Mouse (Mus musculus) MEL (cell line): ENCODE results near the gene Sobp. TPM values are rescaled to one million over a fixed set of nuclear protein-coding genes. Genes with fewer than 3 reads are reported as not detected.

Source experiments
- DNase-seq: peaks from one replicate; pipeline ENCODE4 v3.0.0; 2011; ENCODE audit warnings: low read depth, low spot score
- H3K27ac ChIP-seq: 2 replicates; pipeline ENCODE4 v1.5.1; 2012; ENCODE audit warnings: low read depth, mild to moderate bottlenecking, control low read depth, low read length, moderate library complexity; ENCODE audit not compliant: control insufficient read depth
- H3K27me3 ChIP-seq, 2 experiments: fragments of 150-350 bp in 1 of 2; sonication (generic) in 1 of 2; 2 replicates each; pipeline ENCODE4 v1.6.1; 2012; ENCODE audit warnings: low read length in 2 of 2, mild to moderate bottlenecking in 2 of 2, improper control_type of control experiment in 1 of 2, moderate library complexity in 1 of 2; ENCODE audit not compliant: insufficient read depth in 2 of 2, control insufficient read depth in 1 of 2
- H3K36me3 ChIP-seq, 2 experiments: 2 replicates each; pipeline ENCODE4 v1.6.1; 2012 to 2014; ENCODE audit warnings: low read length in 2 of 2, improper control_type of control experiment in 1 of 2, inconsistent platforms in 1 of 2, mild to moderate bottlenecking in 1 of 2; ENCODE audit not compliant: insufficient read depth in 2 of 2, control insufficient read depth in 1 of 2
- H3K4me1 ChIP-seq, 2 experiments: fragments of 150-350 bp in 1 of 2; sonication (generic) in 1 of 2; 2 replicates each; pipeline ENCODE4 v1.6.1; 2012; ENCODE audit warnings: low read length in 2 of 2, improper control_type of control experiment in 1 of 2, mild to moderate bottlenecking in 1 of 2; ENCODE audit not compliant: insufficient read depth in 2 of 2, control insufficient read depth in 1 of 2
- H3K4me3 ChIP-seq, 2 experiments: fragments of 150-350 bp in 1 of 2; sonication (generic) in 1 of 2; 2 replicates each; pipeline ENCODE4 v1.5.1; 2012; ENCODE audit warnings: low read depth in 2 of 2, low read length in 2 of 2, mild to moderate bottlenecking in 2 of 2, moderate library complexity in 2 of 2, control low read depth in 1 of 2, improper control_type of control experiment in 1 of 2; ENCODE audit not compliant: control insufficient read depth in 1 of 2, insufficient read depth in 1 of 2
- H3K79me2 ChIP-seq: 2 replicates; pipeline ENCODE4 v1.6.1; 2012; ENCODE audit warnings: mild to moderate bottlenecking, low read length, moderate library complexity; ENCODE audit not compliant: control insufficient read depth, poor library complexity, insufficient read depth
- H3K9ac ChIP-seq: 2 replicates; pipeline ENCODE4 v1.6.1; 2012; ENCODE audit warnings: low read depth, mild to moderate bottlenecking, control low read depth, low read length, moderate library complexity; ENCODE audit not compliant: control insufficient read depth, poor library complexity, severe bottlenecking
- H3K9me3 ChIP-seq: fragments of 150-350 bp; sonication (generic); replicated peaks from 2 replicates; pipeline ENCODE4 v1.6.1; 2012; ENCODE audit warnings: mild to moderate bottlenecking, low read length, improper control_type of control experiment, moderate library complexity; ENCODE audit not compliant: insufficient read depth
- CHD1 ChIP-seq: IDR thresholded peaks from 2 replicates; pipeline ENCODE4 v1.6.1; 2012; ENCODE audit warnings: low read depth, mild to moderate bottlenecking, inconsistent platforms, low read length, improper control_type of control experiment
- CHD2 ChIP-seq: IDR thresholded peaks from 2 replicates; pipeline ENCODE4 v1.6.1; 2011; ENCODE audit warnings: low read length, improper control_type of control experiment
- CTCF ChIP-seq, 3 experiments: IDR thresholded peaks in 2 of 3; conservative IDR thresholded peaks in 1 of 3; 2 replicates each; pipeline ENCODE4 v1.5.1; 2011 to 2012; ENCODE audit warnings: low read length in 3 of 3, low read depth in 2 of 3, mild to moderate bottlenecking in 2 of 3, improper control_type of control experiment in 1 of 3, inconsistent platforms in 1 of 3, mixed read lengths in 1 of 3, moderate library complexity in 1 of 3; ENCODE audit not compliant: control insufficient read depth in 1 of 3, insufficient read depth in 1 of 3, poor library complexity in 1 of 3, severe bottlenecking in 1 of 3
- ELF1 ChIP-seq: IDR thresholded peaks from 2 replicates; pipeline ENCODE4 v1.6.1; 2014; ENCODE audit warnings: low read depth, mild to moderate bottlenecking, inconsistent platforms, low read length, improper control_type of control experiment, moderate library complexity
- ETS1 ChIP-seq: IDR thresholded peaks from 2 replicates; pipeline ENCODE4 v1.6.1; 2012; ENCODE audit warnings: low read depth, mild to moderate bottlenecking, inconsistent platforms, low read length, improper control_type of control experiment, moderate library complexity
- GABPA ChIP-seq: IDR thresholded peaks from 2 replicates; pipeline ENCODE4 v1.6.1; 2012; ENCODE audit warnings: low read depth, mild to moderate bottlenecking, inconsistent platforms, low read length, improper control_type of control experiment, moderate library complexity
- KAT2A ChIP-seq: conservative IDR thresholded peaks from 2 replicates; pipeline ENCODE4 v1.6.1; 2012; ENCODE audit warnings: low read depth, low read length, improper control_type of control experiment, inconsistent platforms
- MAFK ChIP-seq: IDR thresholded peaks from 2 replicates; pipeline ENCODE4 v1.6.1; 2011; ENCODE audit warnings: low read depth, mild to moderate bottlenecking, low read length, improper control_type of control experiment, borderline replicate concordance
- MAX ChIP-seq: IDR thresholded peaks from 2 replicates; pipeline ENCODE4 v1.6.1; 2011; ENCODE audit warnings: low read length, improper control_type of control experiment
- MEF2A ChIP-seq: IDR thresholded peaks from 2 replicates; pipeline ENCODE4 v1.6.1; 2014; ENCODE audit warnings: low read depth, mild to moderate bottlenecking, inconsistent platforms, low read length, improper control_type of control experiment; ENCODE audit not compliant: poor library complexity, insufficient replicate concordance, severe bottlenecking; ENCODE audit errors: extremely low read depth
- MXI1 ChIP-seq: IDR thresholded peaks from 2 replicates; pipeline ENCODE4 v1.6.1; 2011; ENCODE audit warnings: mild to moderate bottlenecking, low read depth, low read length, improper control_type of control experiment
- MYB ChIP-seq: IDR thresholded peaks from 2 replicates; pipeline ENCODE4 v1.6.1; 2011; ENCODE audit warnings: mild to moderate bottlenecking, low read depth, low read length, improper control_type of control experiment
- NELFE ChIP-seq: IDR thresholded peaks from 2 replicates; pipeline ENCODE4 v1.6.1; 2011; ENCODE audit warnings: low read depth, low read length, improper control_type of control experiment
- POLR2AphosphoS5 ChIP-seq: IDR thresholded peaks from 2 replicates; pipeline ENCODE4 v1.6.1; 2012; ENCODE audit warnings: low read depth, borderline replicate concordance, mild to moderate bottlenecking, inconsistent platforms, low read length, moderate library complexity, mixed read lengths
- TCF12 ChIP-seq: IDR thresholded peaks from 2 replicates; pipeline ENCODE4 v1.6.1; 2014; ENCODE audit warnings: low read depth, mild to moderate bottlenecking, inconsistent platforms, low read length, improper control_type of control experiment, moderate library complexity
- USF1 ChIP-seq: IDR thresholded peaks from 2 replicates; pipeline ENCODE4 v1.6.1; 2014; ENCODE audit warnings: low read depth, mild to moderate bottlenecking, inconsistent platforms, low read length, improper control_type of control experiment, moderate library complexity
- ZC3H11A ChIP-seq: IDR thresholded peaks from 2 replicates; pipeline ENCODE4 v1.6.1; 2012; ENCODE audit warnings: low read depth, mild to moderate bottlenecking, inconsistent platforms, low read length, improper control_type of control experiment
- ZMIZ1 ChIP-seq: IDR thresholded peaks from 2 replicates; pipeline ENCODE4 v1.6.1; 2012; ENCODE audit warnings: low read depth, mild to moderate bottlenecking, inconsistent platforms, low read length, improper control_type of control experiment, moderate library complexity
- polyA plus RNA-seq, 2 experiments: library from polyadenylated mRNA; stranded (reverse) in 1 of 2; unstranded in 1 of 2; fragments of >175 nt in 1 of 2; fragments of >200 nt in 1 of 2; gene quantifications; 2 replicates each; pipeline versions ENCODE4 v1.2.1 to v1.2.4; 2012; ENCODE audit warnings: low replicate concordance in 2 of 2, low read depth in 1 of 2; ENCODE audit not compliant: insufficient read length in 2 of 2, insufficient read depth in 1 of 2, missing spikeins in 1 of 2
- total RNA-seq: library from RNA; depleted of rRNA; stranded (reverse); fragments of 300-350 nt; gene quantifications from 2 replicates; pipeline ENCODE4 v1.2.3, GENCODE M21; 2012

Sobp gene
- total and polyA plus RNA-seq, 3 experiments: not detected

- H3K9me3 ChIP-seq: no peaks in the 10 kb centered on the region
- H3K79me2 ChIP-seq: no peaks in the 10 kb centered on the region
- DNase-seq: no peak
- H3K9ac ChIP-seq: no peak overlapping the region
- TF ChIP-seq USF1: no peak
- no peak for TF ChIP-seq GABPA
- TF ChIP-seq CTCF (IDR thresholded peaks at IDR 0.05 in 2 of 3, conservative IDR thresholded peaks at IDR 0.05 in 1 of 3; ENCODE audit: control insufficient read depth in 1 of 3, insufficient read depth in 1 of 3, low read depth in 2 of 3, low read length in 3 of 3, poor library complexity in 1 of 3, severe bottlenecking in 1 of 3): no peak
- no peak for TF ChIP-seq MXI1
- no peak for TF ChIP-seq POLR2AphosphoS5
- TF ChIP-seq ETS1: no peak
- no peak for TF ChIP-seq MAFK
- no peak for TF ChIP-seq MAX
- no peak for TF ChIP-seq CHD1
- TF ChIP-seq TCF12: no peak
- no peak for TF ChIP-seq MYB
- no peaks in the 10 kb centered on the region for H3K4me1 ChIP-seq
- H3K27ac ChIP-seq: no peak overlapping the region
- H3K4me3 ChIP-seq: no peak overlapping the region
- no peaks in the 10 kb centered on the region for H3K36me3 ChIP-seq
- H3K27me3 ChIP-seq: peaks cover 0 to 3% of the 10 kb centered on the region in 2 experiments; a peak in 3 of 4 replicates
These were observed 68.1 kb downstream of the Sobp start for GRCm38 (mm10) chr10:43106196-43106595.

DNA sequence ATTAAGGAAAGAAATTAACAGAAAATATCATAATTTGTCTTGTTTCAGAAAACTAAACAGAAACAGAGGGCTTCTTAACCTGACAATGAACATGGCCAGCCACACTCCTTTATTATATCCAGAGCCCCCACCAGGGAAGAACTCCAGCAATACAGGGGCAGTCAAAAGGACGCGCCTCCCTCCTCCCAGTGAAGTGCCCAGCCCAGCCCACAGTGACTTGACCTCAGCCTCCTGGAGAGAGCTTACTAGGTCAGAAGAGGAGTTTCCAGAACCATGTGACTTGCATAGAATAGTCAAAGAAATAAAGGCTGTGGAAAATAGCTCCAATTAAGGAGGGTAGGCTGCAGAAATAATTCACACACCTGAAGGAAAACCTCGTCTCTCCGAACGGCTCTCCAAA is 73.8 kb downstream of the Sobp start:
- TF ChIP-seq CHD2: no peak
- no peak for TF ChIP-seq KAT2A
- no peak for TF ChIP-seq NELFE
- no peak for TF ChIP-seq ZC3H11A
- TF ChIP-seq GABPA: no peak
- TF ChIP-seq ELF1: no peak
- no peak for TF ChIP-seq TCF12
- no peak for TF ChIP-seq MEF2A
- no peak for TF ChIP-seq ZMIZ1
- no peak for DNase-seq
- no peaks in the 10 kb centered on the region for H3K36me3 ChIP-seq
- H3K27ac ChIP-seq: no peak overlapping the region
- H3K9ac ChIP-seq: no peak overlapping the region
- peaks cover 1 to 3% of the 10 kb centered on the region in 2 experiments; a peak in 3 of 4 replicates for H3K27me3 ChIP-seq
- no peaks in the 10 kb centered on the region for H3K4me1 ChIP-seq
- H3K9me3 ChIP-seq: no peaks in the 10 kb centered on the region
- H3K79me2 ChIP-seq: no peaks in the 10 kb centered on the region
- H3K4me3 ChIP-seq: no peak overlapping the region
